17 mouse cellular contexts compared by ENCODE assay signal in genomic region chr17:75082449-75082848, GRCm38 (mm10).
DNase-seq lines count a peak whose midpoint lies in the region; ATAC-seq lines count a peak whose summit lies in the region.
"Had no signal": no experiment of that assay in that cellular context is flagged by ENCODE, and none has a peak within 500 bp of the region (broad histone marks: within the 10 kb centered on the region; RNA-seq: fewer than 3 reads in every experiment).

No protein-coding gene starts in this region.

- no peaks in the 10 kb centered on the region for H3K4me1 ChIP-seq in forebrain, embryonic 11.5 days (replicated peaks; ENCODE audit: control insufficient read depth, insufficient read depth, low read length)
- peaks cover 11% of the 10 kb centered on the region for H3K4me1 ChIP-seq in forebrain, embryonic 10.5 days
- H3K4me1 ChIP-seq: neural tube, embryonic 12.5 days had no signal

- intact Hi-C loops in left cerebral cortex, postnatal 25 days (cut with DNase I): loop anchor here (10.0 kb wide), 2 partner anchors 302 to 408 kb away; no protein-coding TSS in a partner anchor

- H3K27me3 ChIP-seq in forebrain, embryonic 11.5 days (ENCODE audit: control insufficient read depth, insufficient read depth, low read length): no peaks in the 10 kb centered on the region
- H3K27me3 ChIP-seq in forebrain, embryonic 10.5 days (ENCODE audit: poor library complexity, severe bottlenecking): peaks cover 28% of the 10 kb centered on the region
- H3K27me3 ChIP-seq: neural tube, embryonic 12.5 days had no signal

- no peak overlapping the region for H3K4me2 ChIP-seq in forebrain, embryonic 11.5 days (ENCODE audit: low read depth, low read length, severe bottlenecking)
- H3K4me2 ChIP-seq: neural tube, embryonic 12.5 days had no signal

- no peak for DNase-seq in forebrain, embryonic 11.5 days (ENCODE audit: low spot score)
- no peak for DNase-seq in forebrain, embryonic 10.5 days (ENCODE audit: extremely low spot score, low spot score)
- peak; percentile 7 to 27 for DNase-seq in left cerebral cortex, postnatal 25 days (ENCODE audit: low spot score in 2 of 2)
- DNase-seq in left cerebral cortex, adult 8-10 months (ENCODE audit: low spot score in 2 of 2): no peak
- peak; percentile 26 for DNase-seq in right cerebral cortex, postnatal 4 days
- DNase-seq in right cerebral cortex, adult 18-20 months: no peak
- DNase-seq in telencephalon, adult 2 months (ENCODE audit: low read depth, low spot score): peak; percentile 16
- DNase-seq: adrenal gland, postnatal 14 days; cerebellum, adult 8-10 months; gastrocnemius, postnatal 10 days; kidney, adult 8-10 months; kidney, postnatal 4 days; left cerebral cortex, postnatal 4 days; lung, adult 18-20 months had no signal

- no peak overlapping the region for H3K4me3 ChIP-seq in forebrain, embryonic 11.5 days (ENCODE audit: low read depth, low read length)
- H3K4me3 ChIP-seq in forebrain, embryonic 10.5 days: no peak overlapping the region
- H3K4me3 ChIP-seq: hindbrain, embryonic 10.5 days; neural tube, embryonic 12.5 days had no signal

- no peak overlapping the region for H3K9ac ChIP-seq in forebrain, embryonic 11.5 days (ENCODE audit: low read length)
- H3K9ac ChIP-seq: neural tube, embryonic 12.5 days had no signal

- H3K36me3 ChIP-seq in forebrain, embryonic 11.5 days (ENCODE audit: control insufficient read depth, insufficient read depth, low read length): no peaks in the 10 kb centered on the region
- no peaks in the 10 kb centered on the region for H3K36me3 ChIP-seq in forebrain, embryonic 10.5 days (replicated peaks)
- H3K36me3 ChIP-seq: hindbrain, embryonic 10.5 days; neural tube, embryonic 12.5 days had no signal

- no peaks in the 10 kb centered on the region for H3K9me3 ChIP-seq in forebrain, embryonic 11.5 days (ENCODE audit: control insufficient read depth, low read length)
- peaks cover 3% of the 10 kb centered on the region; the same call in 1 of the 2 replicates for H3K9me3 ChIP-seq in forebrain, embryonic 10.5 days
- H3K9me3 ChIP-seq: neural tube, embryonic 12.5 days had no signal

- ATAC-seq in forebrain, embryonic 11.5 days (replicated peaks; ENCODE audit: low FRiP score): 0 out of 2 replicates have a peak, but pooled peaks have one; percentile 42
- no peak for ATAC-seq in CD4-positive, CD25-positive, alpha-beta regulatory T cell, adult 4 months

- H3K27ac ChIP-seq in forebrain, embryonic 11.5 days (ENCODE audit: low read depth, low read length): no peak overlapping the region
- H3K27ac ChIP-seq in forebrain, embryonic 10.5 days: no peak overlapping the region
- H3K27ac ChIP-seq: hindbrain, embryonic 10.5 days; neural tube, embryonic 12.5 days had no signal

Comparison
In these comparisons a context has a peak if more than half of its experiments do, and no peak if none do; other contexts are left out.
1. DNase-seq: peak in left cerebral cortex, postnatal 25 days (2 of 2), right cerebral cortex, postnatal 4 days (single experiment) and telencephalon, adult 2 months (single experiment); none in forebrain, embryonic 11.5 days (single experiment), forebrain, embryonic 10.5 days (single experiment), left cerebral cortex, adult 8-10 months (0 of 2) and right cerebral cortex, adult 18-20 months (single experiment).